Mouse (Mus musculus): Measurements from ENCODE around the gene Cmss1. TPM values are rescaled to one million over a fixed set of nuclear protein-coding genes. Genes with fewer than 3 reads are reported as not detected.
A peak's percentile ranks its signal among the peaks of the same experiment; 100 is the strongest.

Gene Cmss1
- total RNA-seq (2021): 10 to 100 TPM; 15.6 to 16.9 TPM

DNA sequence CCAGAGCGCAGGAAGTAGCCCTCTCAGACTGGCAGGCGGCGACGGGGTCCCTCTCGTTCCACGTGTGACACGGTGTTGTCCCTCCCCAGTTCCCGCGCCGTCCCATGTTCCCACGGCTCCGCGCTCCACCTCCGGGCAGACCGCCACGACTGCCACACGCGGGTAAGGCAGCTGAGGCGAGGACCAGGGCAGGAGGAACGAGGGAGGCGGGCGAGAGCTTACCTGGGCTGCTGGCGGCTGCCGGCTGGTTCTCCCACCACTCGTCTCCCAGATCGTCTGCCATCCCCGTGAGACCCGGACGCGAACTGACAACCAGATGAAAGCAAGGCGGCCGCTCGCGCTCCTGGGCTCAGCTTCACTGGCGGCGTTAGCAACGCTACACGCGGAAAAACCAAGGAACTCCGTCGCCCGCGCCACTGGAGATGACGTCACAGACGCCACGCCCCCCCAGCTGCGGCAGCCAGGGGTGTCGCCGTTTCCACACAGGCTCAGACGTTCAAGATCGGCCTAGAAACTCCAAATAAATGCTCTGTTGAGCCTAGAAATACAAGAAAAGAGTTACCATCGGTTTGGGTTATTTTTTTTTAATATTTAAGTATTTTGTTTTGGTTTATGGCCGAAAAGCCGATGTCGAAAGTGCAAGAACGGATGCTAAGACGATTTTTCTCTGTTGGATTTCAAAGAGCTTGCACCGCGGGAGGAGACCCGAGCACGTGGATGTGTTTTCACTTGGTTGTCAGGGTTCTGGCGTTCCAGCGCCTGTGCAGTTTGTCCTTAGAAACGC, at the start of gene Cmss1:
Gene Cmss1, minus strand, starts transcription at position 421 of the 784 bp plus-strand sequence.
- peak; percentile 72 to 77 for DNase-seq

DNA sequence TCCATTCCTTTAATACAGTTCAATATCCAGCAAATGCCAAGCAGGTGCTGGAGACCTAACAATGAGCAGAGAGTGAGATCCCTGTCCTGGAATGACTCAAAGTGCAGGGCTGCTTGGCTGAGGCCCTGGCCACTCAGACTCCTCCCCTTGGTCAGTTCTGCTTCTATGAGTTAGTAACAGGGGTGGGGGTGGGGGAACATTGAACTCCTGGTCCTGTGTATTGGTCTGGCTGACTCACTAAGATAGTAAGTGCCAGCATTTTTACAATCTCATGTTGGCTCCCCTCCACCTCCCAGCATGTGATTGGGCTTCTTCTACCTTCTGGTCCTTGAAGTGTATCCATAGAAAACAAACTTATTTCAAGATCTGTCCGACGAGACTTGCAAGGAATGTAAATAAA, 43.2 kb upstream of the Cmss1 start:
- DNase-seq: no peak

GRCm38 (mm10) chr16:57641346-57641885, 34.8 kb upstream of the Cmss1 start:
- DNase-seq: no peak

DNA sequence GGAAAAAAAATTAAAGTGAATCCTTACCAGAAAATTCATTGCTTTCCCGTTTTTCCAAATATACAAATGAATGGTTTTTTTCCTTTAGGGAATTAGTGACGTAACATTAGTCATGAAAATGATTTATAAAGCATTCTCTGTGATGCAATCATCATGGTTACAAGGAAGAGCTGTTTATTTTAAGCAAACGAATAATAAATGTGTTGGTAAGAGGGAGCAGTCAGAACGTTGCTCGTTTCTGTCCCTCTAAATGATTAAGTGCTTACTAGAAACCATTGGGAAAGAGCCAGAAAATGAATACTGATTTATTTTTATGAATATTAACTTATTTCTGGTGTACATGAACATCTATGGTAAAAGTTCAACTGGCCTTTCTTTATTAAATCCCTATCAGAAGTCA, 28.1 kb upstream of the Cmss1 start:
- no peak for DNase-seq

- DNase-seq: peak; percentile 56 to 65
Measured at GRCm38 (mm10) chr16:57634191-57634590, 27.5 kb upstream of the Cmss1 start.

- DNase-seq: no peak
Measured at GRCm38 (mm10) chr16:57611768-57612167, 5.1 kb upstream of the Cmss1 start.

DNA sequence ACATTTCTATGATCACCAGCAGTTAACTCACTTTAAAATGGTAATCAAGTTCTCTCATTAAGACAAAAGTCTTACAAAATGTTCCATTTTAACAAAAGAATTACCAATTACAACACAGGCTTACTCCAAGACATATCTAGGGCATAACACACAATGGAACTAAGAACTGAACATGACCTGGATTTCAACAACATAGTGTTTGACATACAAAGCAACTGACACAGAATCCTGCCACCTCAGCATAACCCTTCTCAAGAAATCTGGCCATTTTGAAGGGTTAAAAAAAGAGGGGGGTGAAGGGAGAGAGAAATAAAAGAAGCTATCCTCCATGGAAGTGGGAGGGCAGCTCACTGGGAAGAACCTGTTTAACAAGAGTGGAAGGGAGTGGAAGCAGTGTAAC, 5.6 kb downstream of the Cmss1 start:
- DNase-seq: no peak

GRCm38 (mm10) chr16:57597295-57597957, 9.2 kb downstream of the Cmss1 start:
- DNase-seq: no peak

- peak in 1 of 2 experiments; percentile 4 for DNase-seq
Measured at GRCm38 (mm10) chr16:57593422-57594157, 13.1 kb downstream of the Cmss1 start.

DNA sequence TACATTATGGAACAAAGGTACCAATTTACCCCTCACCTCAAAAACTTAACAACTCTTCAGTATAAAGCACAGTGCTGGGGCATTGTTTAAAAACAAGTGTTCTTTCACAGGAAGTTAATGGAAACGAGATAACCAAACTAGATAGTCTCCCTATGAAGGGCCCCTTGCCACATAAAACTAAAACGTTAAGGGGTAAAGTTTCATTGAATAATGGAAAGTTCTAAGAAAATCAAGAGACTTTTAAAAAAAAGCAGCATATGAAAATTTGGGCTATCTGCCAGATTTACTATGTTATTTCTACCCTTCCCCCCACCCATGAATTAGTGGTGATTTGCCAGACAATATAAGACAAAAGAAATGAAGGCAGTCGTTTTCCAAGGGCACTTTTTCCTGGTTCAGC, 21.5 kb downstream of the Cmss1 start:
- no peak for DNase-seq

DNA sequence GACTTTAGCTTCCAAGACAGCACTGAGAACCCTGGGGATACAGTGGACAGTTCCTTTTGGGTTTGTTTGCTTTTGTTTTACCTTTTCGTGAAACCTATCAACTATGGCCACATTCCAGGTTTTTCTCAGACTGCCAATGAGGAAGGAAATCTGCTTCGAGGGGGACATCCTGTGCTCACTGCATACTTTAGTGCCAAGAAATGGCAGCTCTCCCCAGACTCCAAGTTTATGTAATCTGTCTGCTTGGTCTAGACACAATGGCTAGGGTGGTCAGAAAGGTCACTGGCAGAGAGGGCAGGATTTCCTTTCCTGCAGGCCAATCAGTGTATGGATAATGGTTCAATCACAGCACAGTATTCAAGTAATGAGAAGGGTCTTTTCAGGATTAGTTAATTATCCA, 24.7 kb downstream of the Cmss1 start:
- DNase-seq: no peak

DNA sequence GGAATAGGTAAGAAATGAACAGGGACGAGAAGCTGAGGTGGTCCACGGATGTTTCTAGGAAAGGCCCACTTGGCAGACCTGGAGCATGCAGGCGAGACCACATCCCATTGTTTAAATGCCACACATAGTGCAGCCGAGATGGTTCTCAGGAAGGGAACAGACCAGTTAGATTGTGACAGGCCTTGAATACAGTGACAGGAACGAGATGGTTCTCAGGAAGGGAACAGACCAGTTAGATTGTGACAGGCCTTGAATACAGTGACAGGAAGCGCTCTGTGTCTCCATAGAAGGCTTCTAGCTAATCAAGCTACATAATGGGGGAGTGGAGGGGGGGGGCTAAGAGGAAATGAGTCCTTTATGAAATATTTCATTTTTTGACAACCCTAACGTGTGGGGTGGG, 26.6 kb downstream of the Cmss1 start:
- no peak for DNase-seq

GRCm38 (mm10) chr16:57577519-57577918, 29.1 kb downstream of the Cmss1 start:
- no peak for DNase-seq

GRCm38 (mm10) chr16:57575764-57576388, 30.8 kb downstream of the Cmss1 start:
- no peak for DNase-seq

GRCm38 (mm10) chr16:57573831-57574230, 32.8 kb downstream of the Cmss1 start:
- no peak for DNase-seq

- no peak for DNase-seq
Measured at GRCm38 (mm10) chr16:57570789-57571311, 35.8 kb downstream of the Cmss1 start.

DNA sequence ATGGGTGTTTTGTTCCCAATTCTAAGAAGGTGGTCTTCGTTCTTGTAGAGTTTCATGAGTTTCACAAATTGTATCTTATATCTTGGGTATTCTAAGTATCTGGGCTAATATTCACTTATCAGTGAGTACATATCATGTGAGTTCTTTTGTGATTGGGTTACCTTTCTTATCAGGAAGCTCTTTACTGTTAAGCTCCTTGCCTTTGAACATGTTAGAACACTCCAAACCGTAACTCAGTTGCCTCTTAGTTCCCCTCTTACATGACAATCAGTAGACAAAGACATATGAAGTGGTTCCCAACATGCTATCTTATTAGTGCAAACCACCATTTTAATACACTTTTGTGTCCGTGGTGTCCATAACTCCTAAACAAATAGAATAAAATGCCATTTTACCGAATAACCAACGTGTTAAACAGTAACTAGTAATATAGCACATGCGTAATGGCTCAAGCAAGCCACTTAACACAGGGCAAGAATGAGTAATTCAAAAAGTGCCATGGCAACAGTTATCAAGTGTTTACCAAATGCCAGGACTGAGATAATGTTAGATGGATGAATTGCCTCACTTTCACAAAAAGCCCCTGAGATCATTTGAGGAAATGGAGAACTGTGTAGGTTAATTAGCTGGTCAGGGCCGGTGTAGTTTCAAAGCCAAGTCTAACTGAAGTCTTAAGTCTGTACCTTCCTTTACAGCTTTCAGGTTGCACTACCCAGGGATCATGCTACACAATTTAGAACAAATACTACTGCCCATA, 37.8 kb downstream of the Cmss1 start:
- DNase-seq: no peak

DNA sequence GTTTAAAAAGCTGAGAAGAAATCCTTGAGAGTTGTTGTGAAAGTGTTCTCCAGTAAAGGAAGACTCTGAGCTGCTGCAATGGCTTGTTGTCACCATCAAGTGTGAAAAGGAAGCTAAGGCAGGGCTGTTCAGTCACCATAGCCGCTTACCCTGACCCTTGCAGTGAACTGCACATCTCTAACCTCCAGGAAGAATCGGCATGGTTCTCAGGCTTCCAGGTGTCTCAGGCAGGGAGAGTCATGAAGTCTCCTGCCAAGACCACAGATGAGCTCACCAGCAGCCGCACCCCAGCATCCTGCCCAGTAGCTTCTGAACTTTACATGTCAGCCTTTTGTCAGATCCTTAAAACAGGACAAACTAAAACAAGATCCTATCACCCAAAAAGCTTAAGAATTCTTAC, 40.4 kb downstream of the Cmss1 start:
- no peak for DNase-seq

GRCm38 (mm10) chr16:57564807-57565206, 41.9 kb downstream of the Cmss1 start:
- DNase-seq: no peak

GRCm38 (mm10) chr16:57563453-57563852, 43.2 kb downstream of the Cmss1 start:
- no peak for DNase-seq

GRCm38 (mm10) chr16:57560185-57560584, 46.5 kb downstream of the Cmss1 start:
- DNase-seq: no peak

DNA sequence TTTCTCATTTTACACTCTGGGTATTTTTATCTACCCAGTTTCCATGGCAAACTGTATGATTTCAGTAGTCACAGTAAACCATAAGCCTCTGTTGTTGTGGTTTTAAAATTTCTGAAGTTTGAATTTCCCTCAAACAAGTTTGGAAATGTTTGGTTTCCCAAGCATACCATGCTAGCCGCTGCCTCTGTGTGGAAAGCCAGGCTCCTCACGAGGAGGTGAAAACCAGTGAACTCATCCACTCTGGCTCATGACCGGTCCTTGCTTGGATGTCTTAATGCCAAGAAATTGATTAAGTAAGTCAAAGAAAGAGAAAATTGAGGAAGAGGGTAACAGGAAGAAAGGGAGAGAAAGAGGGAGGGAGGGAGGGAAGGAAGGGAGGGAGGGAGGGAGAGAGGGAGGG, 48.4 kb downstream of the Cmss1 start:
- DNase-seq: no peak
